Mouse (Mus musculus) adrenal gland, postnatal 14 days (tissue): ENCODE results near the gene Nid1. TPM values are rescaled to one million over a fixed set of nuclear protein-coding genes. Genes with fewer than 3 reads are reported as not detected.

Source experiments
- DNase-seq: peaks from one replicate; pipeline ENCODE4 v3.0.0; 2021; ENCODE audit warnings: mixed read lengths
- total RNA-seq: library from RNA; stranded (reverse); gene quantifications from 2 replicates; pipeline ENCODE4 v1.2.3, GENCODE M21; 2021

Gene Nid1
- total RNA-seq, 1 experiment from 2014 or later = 146 TPM

DNA sequence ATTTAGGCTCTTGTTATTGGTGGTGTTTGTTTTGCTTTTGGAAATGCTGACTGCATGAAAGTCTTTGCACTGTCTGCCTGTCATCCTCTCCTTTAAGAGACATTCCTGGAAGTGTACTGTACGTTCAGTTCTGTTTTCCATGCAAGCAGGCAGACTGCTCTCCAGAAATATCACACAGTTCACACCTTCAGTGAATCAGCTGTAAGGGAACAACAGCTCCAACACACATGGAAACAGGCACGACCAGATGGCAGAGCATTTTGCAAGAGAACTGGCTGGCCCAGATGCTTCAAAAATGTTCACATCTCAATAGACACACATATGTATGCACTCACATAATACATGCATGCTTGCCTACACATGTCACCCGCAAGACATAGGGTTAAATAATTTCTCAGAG is 109.4 kb downstream of the Nid1 start:
- no peak for DNase-seq

DNA sequence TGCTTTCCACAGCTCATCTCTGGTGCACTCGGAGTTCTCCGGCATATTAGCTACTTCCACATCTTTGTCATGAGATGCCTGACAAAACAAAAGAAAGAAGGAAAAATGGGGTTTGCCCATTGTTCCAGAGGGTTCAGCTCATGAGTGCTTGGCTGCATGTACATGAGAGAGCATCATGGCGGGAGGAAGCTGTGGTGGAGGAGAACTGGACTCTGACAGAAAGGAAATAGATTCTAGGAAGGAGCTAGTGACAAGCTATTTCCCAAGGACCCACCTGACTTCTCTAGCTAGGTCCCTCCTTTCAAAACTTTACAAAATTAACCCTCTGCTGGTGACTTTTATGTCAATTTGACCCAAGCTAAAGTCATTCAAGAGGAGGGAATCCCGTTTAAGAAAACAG is 110.5 kb downstream of the Nid1 start:
- DNase-seq = no peak

DNA sequence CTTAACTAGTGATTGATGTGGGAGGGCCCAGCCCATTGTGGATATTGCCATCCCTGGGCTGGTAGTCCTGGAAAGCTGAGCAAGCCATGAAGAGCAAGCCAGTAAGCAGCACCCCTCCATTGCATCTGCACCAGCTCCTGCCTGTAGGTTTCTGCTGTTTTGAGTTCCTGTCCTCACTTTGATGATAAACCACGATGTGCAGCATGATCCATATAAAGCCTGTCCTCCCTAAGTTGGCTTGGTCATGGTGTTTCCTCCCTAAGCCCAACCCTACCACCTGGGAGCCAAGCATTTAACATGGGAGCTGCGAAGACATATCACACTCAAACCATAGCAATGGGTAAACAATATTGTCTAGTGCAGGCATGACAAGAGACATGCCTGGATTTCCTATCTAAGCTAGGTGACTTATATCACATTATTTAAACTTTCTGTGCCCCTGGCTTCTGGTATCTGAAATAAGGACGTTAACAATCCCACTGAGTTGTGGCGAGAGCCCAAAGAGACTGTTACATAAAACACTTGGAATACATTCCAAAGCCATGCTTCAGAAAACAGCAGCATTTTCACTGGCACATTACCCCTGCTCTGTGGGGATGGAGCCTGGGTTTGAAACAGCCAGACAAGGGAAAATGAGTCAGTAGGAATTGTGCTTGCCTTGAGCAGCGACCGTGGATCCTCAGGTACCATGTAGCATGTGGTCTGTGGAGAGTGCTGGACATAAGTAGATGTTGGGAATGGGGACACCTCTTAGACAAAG is 111.3 kb downstream of the Nid1 start:
- DNase-seq = no peak

DNA sequence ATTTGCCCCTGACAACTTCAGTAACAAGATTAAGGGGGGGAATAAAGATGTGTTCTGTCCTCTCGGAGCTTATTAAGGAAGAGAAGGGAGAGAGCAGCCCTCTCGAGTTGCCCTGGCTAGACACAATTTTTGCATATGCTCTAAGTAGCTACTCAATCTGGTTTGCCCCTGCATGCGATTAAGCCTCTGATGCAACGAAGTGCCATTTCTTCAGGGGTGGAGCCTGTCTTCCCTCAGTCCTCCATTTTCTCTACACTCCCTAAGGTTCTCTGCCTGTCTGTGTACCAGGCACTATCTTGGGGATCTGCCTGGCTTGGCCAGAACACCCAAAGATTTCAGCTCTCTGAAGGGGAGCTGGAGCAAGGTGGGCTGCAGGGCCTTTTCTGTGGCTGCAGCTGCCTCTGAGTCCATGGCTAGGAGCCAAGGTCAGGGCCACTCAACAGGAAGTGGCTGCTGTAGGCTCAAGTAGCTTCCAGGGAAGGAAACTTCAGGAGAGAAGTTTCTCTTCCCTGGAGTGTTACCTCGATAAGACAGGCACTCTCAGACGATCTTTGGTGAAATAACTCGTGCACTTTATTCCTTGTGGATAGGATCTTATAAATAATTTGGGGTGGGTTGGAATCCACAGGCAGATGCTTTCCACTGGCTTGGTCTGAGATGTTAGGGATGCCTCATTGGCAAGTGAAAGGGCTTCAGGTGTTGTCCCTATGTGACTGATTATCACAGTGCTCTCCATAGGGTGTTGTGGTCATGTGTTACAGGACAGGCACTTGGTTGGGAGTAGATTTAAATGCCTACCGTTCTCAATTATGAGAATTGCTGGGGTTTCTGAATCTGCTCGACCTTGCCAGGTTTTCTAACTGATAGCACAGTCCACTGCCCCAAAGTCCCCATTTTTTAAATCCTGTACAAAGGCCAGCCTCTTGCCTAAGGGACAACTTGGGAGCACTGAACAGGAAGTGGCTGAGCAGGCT is 112.6 kb downstream of the Nid1 start:
- DNase-seq = peak; percentile 32

DNA sequence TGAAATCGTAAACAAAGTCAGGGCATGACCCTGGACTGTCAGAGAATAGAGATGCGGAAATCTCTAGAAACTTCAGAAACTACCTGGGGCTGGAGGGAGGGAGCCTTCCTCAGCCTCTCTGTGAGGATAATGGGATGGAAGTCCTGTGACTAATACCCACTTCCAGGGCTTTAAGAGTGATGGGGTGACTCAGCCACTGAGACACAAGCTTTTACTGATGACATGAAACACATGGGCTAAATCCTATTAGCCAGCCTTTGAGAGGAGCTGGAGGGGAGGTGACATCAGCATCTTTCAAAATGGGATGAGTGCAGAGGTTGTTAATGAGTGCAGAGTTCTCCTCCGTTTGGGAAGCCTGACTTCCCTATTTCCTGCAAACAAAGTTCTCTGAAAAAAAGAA is 114.7 kb downstream of the Nid1 start:
- peak; percentile 43 for DNase-seq

DNA sequence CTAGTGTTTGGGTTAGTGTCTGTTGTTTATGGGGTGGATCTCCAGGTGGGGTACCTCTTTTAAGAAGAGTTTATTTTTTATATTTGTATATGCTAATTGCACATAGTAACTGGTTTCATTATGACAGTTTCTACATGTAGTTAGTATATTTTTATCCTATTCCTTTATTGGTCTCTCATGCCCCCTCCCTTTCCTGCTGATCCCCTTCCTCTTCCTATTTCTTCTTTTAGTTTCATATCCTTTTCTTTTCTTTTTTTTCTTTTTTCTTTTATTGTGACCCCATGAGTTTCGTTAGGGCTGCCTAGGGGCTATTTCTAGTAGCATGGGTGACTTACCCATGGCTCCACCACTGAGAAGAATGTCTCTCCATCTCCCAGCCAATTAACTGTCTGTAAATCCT is 116.3 kb downstream of the Nid1 start:
- no peak for DNase-seq

DNA sequence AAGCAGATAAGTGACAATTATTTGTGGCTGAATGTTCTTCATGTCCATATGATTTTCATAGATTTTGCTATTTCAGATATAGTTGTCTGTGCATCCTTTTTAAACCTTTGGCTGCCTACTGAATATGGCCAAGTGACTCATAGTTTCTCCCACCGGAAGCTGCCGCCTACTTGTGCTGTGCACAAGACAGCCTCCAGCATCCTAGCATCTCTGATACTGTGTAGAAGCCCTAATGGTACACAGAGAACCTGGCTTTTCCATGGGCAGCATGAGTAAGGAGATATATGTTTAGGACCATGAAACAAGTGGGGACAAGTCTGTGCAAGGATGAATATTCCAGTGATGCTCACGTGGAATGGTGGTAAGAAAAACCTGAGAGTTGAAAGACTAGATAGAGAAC is 117.8 kb downstream of the Nid1 start:
- DNase-seq = no peak

DNA sequence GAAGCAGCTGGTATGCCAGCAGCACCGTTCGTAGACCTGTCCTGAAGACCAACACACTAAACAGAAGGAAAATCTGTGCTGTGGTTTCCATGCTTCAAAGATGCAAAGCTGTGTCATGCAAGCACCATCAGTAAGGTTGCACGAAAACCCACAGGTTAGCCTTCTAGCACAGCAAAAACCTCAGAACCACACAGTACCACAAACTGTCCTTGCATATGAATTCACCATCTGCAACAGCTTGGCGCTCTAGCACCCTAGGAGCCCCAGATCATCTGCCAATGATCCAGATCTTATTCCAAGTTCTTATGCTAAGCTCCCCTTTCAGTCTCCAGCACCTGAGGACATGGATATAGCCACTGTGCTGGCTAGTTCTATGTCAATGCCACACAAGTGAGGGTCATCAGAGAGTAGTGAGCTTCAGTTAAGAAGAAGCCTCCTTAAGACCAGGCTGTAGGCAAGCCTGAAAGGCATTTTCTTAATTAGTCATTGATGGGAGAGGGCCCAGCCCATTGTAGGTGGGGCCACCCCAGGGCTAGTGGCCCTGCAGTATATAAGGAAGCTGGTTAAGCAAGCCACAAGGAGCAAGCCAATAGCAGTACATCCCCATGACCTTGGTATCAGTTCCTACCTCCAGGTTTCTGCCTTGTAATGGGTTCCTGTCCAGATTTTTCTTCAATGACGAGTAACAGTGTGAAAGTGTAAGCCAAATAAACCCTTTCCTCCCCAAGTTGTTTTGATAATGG is 119.8 kb downstream of the Nid1 start:
- DNase-seq = no peak

DNA sequence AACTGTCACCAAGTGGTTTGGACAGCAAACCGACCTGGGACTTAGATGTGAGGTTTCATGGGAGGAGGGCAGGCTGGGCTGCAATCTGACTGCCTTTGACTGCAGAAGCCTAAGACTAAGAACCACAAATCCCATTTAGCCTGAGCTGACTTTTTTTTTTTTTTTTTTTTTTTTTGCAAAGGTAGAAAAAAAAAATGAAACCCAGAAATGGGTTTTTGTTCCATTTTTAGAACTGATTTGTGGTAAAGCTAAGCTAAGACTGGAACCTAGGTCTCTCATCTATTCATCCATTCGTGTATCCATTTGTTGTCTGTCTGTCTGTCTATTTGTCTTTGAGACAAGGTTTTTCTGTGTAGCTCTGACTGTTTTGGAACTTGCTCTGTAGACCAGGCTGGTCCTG is 120.9 kb downstream of the Nid1 start:
- DNase-seq = no peak

DNA sequence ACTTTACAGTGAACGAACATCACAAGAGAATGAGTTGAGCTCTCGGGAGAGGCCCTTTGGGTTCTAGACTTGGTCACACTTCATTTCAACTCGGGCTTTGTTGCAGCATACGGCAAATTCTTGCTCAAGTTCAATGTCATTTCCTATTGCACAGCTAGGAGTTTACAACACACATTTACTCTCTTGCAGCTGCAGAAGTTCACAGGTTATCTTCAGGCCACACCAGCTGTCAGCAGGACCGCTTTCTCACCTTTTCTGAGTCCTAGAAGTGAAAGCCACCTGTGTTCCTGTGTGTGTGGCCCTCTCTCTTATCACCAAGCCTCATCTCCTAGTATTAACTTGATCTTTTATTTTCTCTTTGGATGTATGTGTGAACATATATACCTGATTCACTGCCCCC is 121.5 kb downstream of the Nid1 start:
- peak; percentile 25 for DNase-seq

Other genes starting within 250 kb of the Nid1 start
- 19.7 and 32.4 TPM in 2 replicates for gene Gpr137b, start 43.5 kb upstream of the Nid1 start, total RNA-seq
- gene Lyst, start 152.8 kb downstream of the Nid1 start, total RNA-seq = 25.2 and 29.1 TPM in 2 replicates